Mouse (Mus musculus): Measurements from ENCODE around the gene Lrrc23. TPM values are rescaled to one million over a fixed set of nuclear protein-coding genes. Genes with fewer than 3 reads are reported as not detected.

The Lrrc23 gene
- polyA plus RNA-seq, 1 experiment from 2014 or later: 3.9 TPM

- Histone ChIP-seq H3K27me3 (peaks cover 20% of the 10 kb centered on the region), H3K4me2 (replicated peaks) (peak overlapping the region; percentile 27; the same call in 1 of the 2 replicates), H3K27ac (no peak overlapping the region), H3K9ac (no peak overlapping the region), H3K4me3 (no peak overlapping the region), H3K36me3 (no peaks in the 10 kb centered on the region), H3K4me1 (peaks cover 20% of the 10 kb centered on the region), H3K9me3 (replicated peaks) (no peaks in the 10 kb centered on the region)
- no peak for ATAC-seq (ENCODE audit: low FRiP score)
- WGBS: 25% methylated on average over 6 of the region's 6 CpGs
These were observed 2.9 kb upstream of the Lrrc23 start for GRCm38 (mm10) chr6:124782436-124782835.

- 83% methylated on average over 7 of the region's 7 CpGs for WGBS
- Histone ChIP-seq H3K4me1 (peaks cover 20% of the 10 kb centered on the region), H3K4me3 (no peak overlapping the region), H3K36me3 (no peaks in the 10 kb centered on the region), H3K9ac (no peak overlapping the region), H3K4me2 (replicated peaks) (no peak overlapping the region), H3K9me3 (replicated peaks) (no peaks in the 10 kb centered on the region), H3K27ac (no peak overlapping the region), H3K27me3 (peaks cover 20% of the 10 kb centered on the region)
- no peak for ATAC-seq (ENCODE audit: low FRiP score)
These were observed 1.4 kb upstream of the Lrrc23 start for GRCm38 (mm10) chr6:124780917-124781316.

- no peak overlapping the region for H3K27ac ChIP-seq
- peaks cover 20% of the 10 kb centered on the region for H3K27me3 ChIP-seq
- H3K4me3 ChIP-seq: peak overlapping the region; percentile 35
- peaks cover 20% of the 10 kb centered on the region for H3K4me1 ChIP-seq
- H3K36me3 ChIP-seq: no peaks in the 10 kb centered on the region
- ATAC-seq (ENCODE audit: low FRiP score): no peak; the same call in 1 of the 2 replicates
- H3K4me2 ChIP-seq (replicated peaks): peak overlapping the region; percentile 68
- H3K9ac ChIP-seq: peak overlapping the region; percentile 33; the same call in 1 of the 2 replicates
- H3K9me3 ChIP-seq (replicated peaks): no peaks in the 10 kb centered on the region
- 2% methylated on average over 10 of the region's 10 CpGs for WGBS
These were observed 473 bp upstream of the Lrrc23 start for GRCm38 (mm10) chr6:124779984-124780416.

- WGBS: 84% methylated on average over 15 of the region's 15 CpGs
- Histone ChIP-seq H3K9ac (no peak overlapping the region), H3K4me2 (replicated peaks) (no peak overlapping the region), H3K36me3 (no peaks in the 10 kb centered on the region), H3K27me3 (peaks cover 48% of the 10 kb centered on the region), H3K4me3 (no peak overlapping the region), H3K4me1 (peaks cover 19% of the 10 kb centered on the region), H3K27ac (no peak overlapping the region), H3K9me3 (replicated peaks) (no peaks in the 10 kb centered on the region)
- ATAC-seq (ENCODE audit: low FRiP score): no peak
These were observed 9.0 kb downstream of the Lrrc23 start for GRCm38 (mm10) chr6:124770511-124770910.

- Histone ChIP-seq H3K9me3 (replicated peaks) (no peaks in the 10 kb centered on the region), H3K27ac (no peak overlapping the region; the same call in 1 of the 2 replicates), H3K27me3 (peaks cover 48% of the 10 kb centered on the region), H3K9ac (peak overlapping the region; percentile 66; the same call in 1 of the 2 replicates), H3K4me2 (replicated peaks) (peak overlapping the region; percentile 87), H3K36me3 (no peaks in the 10 kb centered on the region), H3K4me1 (peaks cover 19% of the 10 kb centered on the region), H3K4me3 (peak overlapping the region; percentile 49)
- ATAC-seq (ENCODE audit: low FRiP score): 0 out of 2 replicates have a peak, but pooled peaks have one; percentile 3
- 64% methylated on average over 7 of the region's 7 CpGs for WGBS
These were observed 9.5 kb downstream of the Lrrc23 start for GRCm38 (mm10) chr6:124770013-124770412.

GRCm38 (mm10) chr6:124769101-124769765, 10.3 kb downstream of the Lrrc23 start, which contains the start of gene Eno2:
Gene Eno2 (minus strand): TSS chr6:124769673.
- Histone ChIP-seq H3K9me3 (replicated peaks) (no peaks in the 10 kb centered on the region), H3K27ac (peak within 1 kb of the TSS; percentile 30), H3K4me2 (replicated peaks) (peak within 1 kb of the TSS; percentile 87), H3K4me3 (peak within 1 kb of the TSS; percentile 49), H3K27me3 (peaks cover 48% of the 10 kb centered on the region), H3K9ac (peak within 1 kb of the TSS; percentile 66), H3K4me1 (peaks cover 19% of the 10 kb centered on the region), H3K36me3 (no peaks in the 10 kb centered on the region)
- under 1% methylated on average over 46 of the region's 54 CpGs for whole genome bisulfite sequencing
- peak; percentile 83 for ATAC-seq (ENCODE audit: low FRiP score)

GRCm38 (mm10) chr6:124768704-124769044, 10.9 kb downstream of the Lrrc23 start:
- ATAC-seq (ENCODE audit: low FRiP score): no peak
- H3K9ac ChIP-seq: peak overlapping the region; percentile 66; the same call in 1 of the 2 replicates
- no peaks in the 10 kb centered on the region for H3K9me3 ChIP-seq (replicated peaks)
- peaks cover 19% of the 10 kb centered on the region for H3K4me1 ChIP-seq
- no peaks in the 10 kb centered on the region for H3K36me3 ChIP-seq
- H3K27me3 ChIP-seq: peaks cover 52% of the 10 kb centered on the region
- 6% methylated on average over 9 of the region's 9 CpGs for WGBS
- peak overlapping the region; percentile 30; the same call in 1 of the 2 replicates for H3K27ac ChIP-seq
- H3K4me3 ChIP-seq: peak overlapping the region; percentile 49
- peak overlapping the region; percentile 87 for H3K4me2 ChIP-seq (replicated peaks)

- peak overlapping the region; percentile 23; the same call in 1 of the 2 replicates for H3K9ac ChIP-seq
- H3K9me3 ChIP-seq (replicated peaks): no peaks in the 10 kb centered on the region
- no peak for ATAC-seq (ENCODE audit: low FRiP score)
- peak overlapping the region; percentile 87 for H3K4me2 ChIP-seq (replicated peaks)
- no peaks in the 10 kb centered on the region for H3K36me3 ChIP-seq
- WGBS: 22% methylated on average over 19 of the region's 19 CpGs
- H3K4me3 ChIP-seq: peak overlapping the region; percentile 49
- no peak overlapping the region for H3K27ac ChIP-seq
- peaks cover 19% of the 10 kb centered on the region for H3K4me1 ChIP-seq
- H3K27me3 ChIP-seq: peaks cover 54% of the 10 kb centered on the region
These were observed 11.4 kb downstream of the Lrrc23 start for GRCm38 (mm10) chr6:124767920-124768703.

- ATAC-seq (ENCODE audit: low FRiP score): no peak
- no peak overlapping the region for H3K27ac ChIP-seq
These were observed 12.0 kb downstream of the Lrrc23 start for GRCm38 (mm10) chr6:124767536-124767919.

GRCm38 (mm10) chr6:124765951-124766350, 13.6 kb downstream of the Lrrc23 start:
- H3K27me3 ChIP-seq: peaks cover 51% of the 10 kb centered on the region
- H3K9me3 ChIP-seq (replicated peaks): no peaks in the 10 kb centered on the region
- no peak overlapping the region for H3K27ac ChIP-seq
- no peak overlapping the region for H3K9ac ChIP-seq
- no peak overlapping the region for H3K4me2 ChIP-seq (replicated peaks)
- no peaks in the 10 kb centered on the region for H3K36me3 ChIP-seq
- H3K4me1 ChIP-seq: peaks cover 19% of the 10 kb centered on the region
- WGBS: 80% methylated on average over 7 of the region's 7 CpGs
- no peak for ATAC-seq (ENCODE audit: low FRiP score)
- H3K4me3 ChIP-seq: no peak overlapping the region

More at GRCm38 (mm10) chr6:124767536-124767919, 12.0 kb downstream of the Lrrc23 start:
- no peak overlapping the region for H3K9ac ChIP-seq
- WGBS: 47% methylated on average over 4 of the region's 4 CpGs
- no peaks in the 10 kb centered on the region for H3K36me3 ChIP-seq
- peaks cover 59% of the 10 kb centered on the region for H3K27me3 ChIP-seq
- no peaks in the 10 kb centered on the region for H3K9me3 ChIP-seq (replicated peaks)
- H3K4me3 ChIP-seq: no peak overlapping the region
- H3K4me1 ChIP-seq: peaks cover 19% of the 10 kb centered on the region
- no peak overlapping the region for H3K4me2 ChIP-seq (replicated peaks)

- Histone ChIP-seq H3K27ac (peak overlapping the region; percentile 98), H3K4me2 (replicated peaks) (peak overlapping the region; percentile 73; the same call in 1 of the 2 replicates)
These were observed 20.3 kb downstream of the Lrrc23 start for GRCm38 (mm10) chr6:124759259-124759658.

GRCm38 (mm10) chr6:124758849-124759232, 20.7 kb downstream of the Lrrc23 start:
- Histone ChIP-seq H3K36me3 (no peaks in the 10 kb centered on the region), H3K4me3 (no peak overlapping the region), H3K27ac (peak overlapping the region; percentile 98), H3K9ac (no peak overlapping the region), H3K4me1 (peaks cover 39% of the 10 kb centered on the region), H3K4me2 (replicated peaks) (peak overlapping the region; percentile 73), H3K9me3 (replicated peaks) (no peaks in the 10 kb centered on the region), H3K27me3 (peaks cover 10% of the 10 kb centered on the region)
- WGBS: 59% methylated on average over 2 of the region's 2 CpGs
- no peak for ATAC-seq (ENCODE audit: low FRiP score)

More at GRCm38 (mm10) chr6:124759259-124759658, 20.3 kb downstream of the Lrrc23 start:
- H3K36me3 ChIP-seq: no peaks in the 10 kb centered on the region
- H3K9me3 ChIP-seq (replicated peaks): no peaks in the 10 kb centered on the region
- ATAC-seq (ENCODE audit: low FRiP score): no peak
- H3K27me3 ChIP-seq: peaks cover 13% of the 10 kb centered on the region
- H3K9ac ChIP-seq: no peak overlapping the region
- whole genome bisulfite sequencing: 2% methylated on average over 5 of the region's 5 CpGs
- H3K4me3 ChIP-seq: no peak overlapping the region
- peaks cover 35% of the 10 kb centered on the region for H3K4me1 ChIP-seq

Data from hindbrain, embryonic 12.5 days (tissue).